Mouse (Mus musculus): Measurements from ENCODE around the gene Wfdc16.

DNA sequence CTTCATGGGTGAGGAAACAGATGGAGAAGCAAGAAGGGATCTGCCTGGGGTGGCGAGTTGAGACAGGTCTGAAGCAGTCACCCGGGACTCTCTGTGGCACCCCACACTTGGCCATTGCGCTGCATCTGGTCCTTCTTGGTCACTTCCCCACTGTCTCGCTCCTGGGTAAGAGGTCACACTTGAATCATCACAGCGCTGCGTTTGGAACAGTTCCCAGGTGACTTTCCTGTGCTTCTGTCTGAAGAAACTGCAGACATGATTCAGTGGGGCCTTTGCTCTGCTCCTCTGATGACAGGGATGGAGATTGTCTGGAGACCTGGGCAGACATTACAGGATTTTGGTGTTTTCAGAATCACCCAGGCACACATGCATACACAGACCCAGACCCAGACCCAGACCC is 29.8 kb downstream of the Wfdc16 start:
- TF ChIP-seq EP300 (IDR thresholded peaks at IDR 0.05; ENCODE audit: low read depth) (no peak), CTCF (IDR thresholded peaks at IDR 0.05; ENCODE audit: low read depth) (no peak)

All from liver, postnatal 0 days (tissue).